Mouse (Mus musculus) retina, adult 2 months (tissue): Measurements from ENCODE around the gene Syt6.

Source experiments
- DNase-seq: peaks from one replicate; pipeline ENCODE4 v3.0.0-alpha.2; 2012; ENCODE audit warnings: low read depth, low spot score

Gene Syt6

GRCm38 (mm10) chr3:103575156-103575892 is at the start of gene Syt6:
TSS of gene Syt6 (plus strand) at chr3:103575231.
- DNase-seq = no peak

GRCm38 (mm10) chr3:103526201-103526704 is 48.8 kb upstream of the Syt6 start:
- DNase-seq = no peak

- no peak for DNase-seq
These were observed 48.2 kb upstream of the Syt6 start for GRCm38 (mm10) chr3:103526864-103527263.

DNA sequence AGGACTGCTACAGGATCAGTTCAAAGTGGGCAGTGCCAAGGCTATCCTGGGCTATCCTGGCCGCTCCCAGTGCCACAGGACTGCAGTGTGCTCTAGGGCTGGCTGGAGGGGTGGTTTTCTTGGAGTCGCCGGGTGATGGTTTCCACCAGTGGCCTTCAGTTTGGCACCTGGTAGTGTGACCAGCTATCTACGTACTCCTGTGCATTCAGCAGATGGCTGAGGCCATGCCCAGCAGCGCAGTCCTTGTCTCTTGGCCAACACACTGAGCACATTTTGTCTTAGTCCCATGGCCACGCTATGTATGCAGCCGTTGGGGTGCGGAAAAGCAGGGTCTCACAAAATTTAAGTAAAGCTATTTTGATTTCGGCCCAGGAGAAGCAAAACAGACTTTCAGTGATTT is 41.0 kb upstream of the Syt6 start:
- DNase-seq = no peak

GRCm38 (mm10) chr3:103535207-103535606 is 39.8 kb upstream of the Syt6 start:
- no peak for DNase-seq

GRCm38 (mm10) chr3:103539148-103539547 is 35.9 kb upstream of the Syt6 start:
- DNase-seq = no peak

DNA sequence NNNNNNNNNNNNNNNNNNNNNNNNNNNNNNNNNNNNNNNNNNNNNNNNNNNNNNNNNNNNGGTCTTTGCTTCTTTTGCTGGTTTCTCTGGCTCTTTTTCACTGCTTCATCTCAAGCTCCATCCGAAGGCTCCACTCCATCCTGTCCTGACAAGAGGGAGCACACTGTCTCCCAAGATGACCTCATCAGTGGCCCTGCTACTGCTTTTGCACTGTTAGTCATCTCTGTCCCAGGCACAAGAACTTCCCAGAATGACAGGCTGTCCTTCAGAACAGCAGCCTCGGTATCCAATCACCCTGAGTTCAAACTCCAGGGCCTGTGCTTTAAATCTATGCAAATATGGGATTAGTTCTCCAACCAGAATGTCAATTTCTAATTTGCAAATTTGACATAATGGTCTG is 28.9 kb upstream of the Syt6 start:
- no peak for DNase-seq

GRCm38 (mm10) chr3:103546626-103547025 is 28.4 kb upstream of the Syt6 start:
- no peak for DNase-seq

DNA sequence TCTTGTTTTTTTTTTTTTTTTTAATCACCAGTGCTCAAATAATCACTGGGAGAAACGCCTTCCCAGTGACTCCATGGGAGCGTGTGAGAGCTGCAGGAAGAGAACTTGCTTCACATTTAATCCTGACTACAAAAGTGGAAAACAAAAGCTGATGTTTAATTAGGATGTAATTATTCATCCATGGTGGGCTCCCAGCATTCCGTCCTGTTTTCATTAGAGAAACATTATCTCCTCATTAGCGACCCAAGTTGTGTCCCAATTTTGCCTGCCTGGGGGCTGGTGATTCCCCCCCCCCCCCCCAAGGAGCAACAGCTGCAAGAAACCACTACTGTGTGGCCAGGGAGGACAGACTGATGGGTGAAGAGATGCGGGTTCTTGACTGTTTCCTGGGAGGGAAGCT is 24.8 kb upstream of the Syt6 start:
- DNase-seq = no peak

DNA sequence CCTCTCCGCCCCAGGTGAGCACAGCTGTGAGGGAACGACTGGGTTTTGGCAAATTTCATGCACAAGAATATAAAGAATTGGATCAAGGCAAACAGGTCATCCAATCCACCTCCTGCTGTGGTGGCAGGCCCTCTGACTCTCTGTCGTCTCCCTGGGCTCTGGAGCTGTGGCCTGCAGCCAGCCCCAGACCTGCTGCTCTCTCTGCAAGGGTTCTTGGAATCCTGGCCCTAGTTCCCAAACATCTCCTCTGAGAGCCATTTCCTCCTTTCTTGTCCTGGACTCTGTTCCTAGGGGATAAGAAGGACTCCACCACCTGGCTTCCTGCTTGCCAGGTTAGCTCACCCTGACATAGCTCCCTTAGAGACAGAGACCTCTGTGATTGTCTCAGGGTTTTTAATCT is 7.8 kb upstream of the Syt6 start:
- no peak for DNase-seq

DNA sequence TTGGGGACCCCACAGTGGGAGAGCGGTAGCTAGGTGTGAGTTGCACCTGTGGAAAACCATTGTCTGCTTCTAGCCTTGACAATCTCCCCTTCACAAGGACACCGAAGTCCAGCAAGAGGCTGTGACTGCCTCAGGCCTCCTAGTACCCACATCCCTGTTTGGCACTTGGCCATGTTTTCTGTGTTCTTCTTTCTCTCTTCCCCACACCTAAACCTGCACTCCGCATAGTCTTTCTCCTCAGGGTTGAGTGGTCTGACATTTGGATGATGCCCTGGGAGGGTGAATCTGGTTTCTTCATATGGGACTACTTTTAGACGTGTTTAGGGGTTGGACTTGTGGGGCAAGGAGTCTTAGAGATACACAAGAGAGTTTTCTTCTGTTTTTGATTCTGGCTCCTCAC is 2.5 kb upstream of the Syt6 start:
- no peak for DNase-seq

- no peak for DNase-seq
These were observed 1.8 kb upstream of the Syt6 start for GRCm38 (mm10) chr3:103573106-103573790.

- no peak for DNase-seq
These were observed 1.3 kb upstream of the Syt6 start for GRCm38 (mm10) chr3:103573791-103574166.

- no peak for DNase-seq
These were observed 370 bp upstream of the Syt6 start for GRCm38 (mm10) chr3:103574566-103575155.

GRCm38 (mm10) chr3:103575893-103576641 is 1.0 kb downstream of the Syt6 start:
- no peak for DNase-seq

- no peak for DNase-seq
These were observed 12.1 kb downstream of the Syt6 start for GRCm38 (mm10) chr3:103587136-103587535.

- DNase-seq = no peak
These were observed 12.6 kb downstream of the Syt6 start for GRCm38 (mm10) chr3:103587672-103588071.

- DNase-seq = no peak
These were observed 14.6 kb downstream of the Syt6 start for GRCm38 (mm10) chr3:103589636-103590035.

GRCm38 (mm10) chr3:103592636-103593035 is 17.6 kb downstream of the Syt6 start:
- DNase-seq = no peak

DNA sequence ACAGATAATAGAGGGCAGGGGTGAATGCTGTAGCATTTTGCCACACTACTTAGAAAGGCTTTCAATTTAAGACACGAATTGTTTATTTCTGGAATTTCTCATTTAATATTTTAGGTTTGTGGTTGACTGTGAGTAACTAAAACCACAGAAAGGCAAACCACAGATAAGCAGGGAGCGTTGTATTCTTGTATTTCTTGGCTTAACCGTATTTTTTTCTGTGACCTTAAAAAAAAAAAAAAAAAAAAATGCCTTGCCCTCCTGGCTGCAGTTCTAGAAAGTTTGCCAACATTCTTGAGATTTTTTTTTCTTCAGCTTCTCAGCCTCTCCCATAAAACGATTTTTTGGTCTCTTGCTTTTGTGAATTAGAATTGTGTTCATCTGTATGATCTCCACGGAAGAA is 18.6 kb downstream of the Syt6 start:
- no peak for DNase-seq

- DNase-seq = no peak
These were observed 20.3 kb downstream of the Syt6 start for GRCm38 (mm10) chr3:103595271-103595810.

DNA sequence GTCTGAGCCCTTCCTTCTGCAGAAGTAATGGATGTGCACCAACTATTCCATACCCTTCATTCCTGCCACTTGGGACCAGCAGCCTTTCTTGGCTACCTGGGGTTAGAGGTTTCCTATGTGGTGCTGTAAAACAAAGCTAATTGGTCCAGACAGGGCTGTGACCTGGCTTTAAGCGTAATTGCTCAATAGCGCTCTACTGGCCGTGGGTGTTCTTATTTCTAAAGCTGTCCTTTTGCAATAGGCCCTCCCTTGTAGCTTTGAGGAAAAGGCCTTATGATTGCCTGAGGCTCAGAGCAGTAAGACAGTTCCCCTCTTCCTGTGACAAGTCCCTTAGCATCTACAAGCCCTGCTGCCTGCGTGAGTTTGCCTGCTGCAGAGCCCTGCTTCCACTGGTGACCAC is 22.6 kb downstream of the Syt6 start:
- no peak for DNase-seq
